Mouse (Mus musculus): ENCODE data around the gene Gm10945. TPM values are rescaled to one million over a fixed set of nuclear protein-coding genes. Genes with fewer than 3 reads are reported as not detected.

Gene Gm10945
- not detected in 2 replicates for polyA plus RNA-seq (2016; fragmentation: Nextera tagmentation; extraction: Ambion mirVana)

GRCm38 (mm10) chr10:6761287-6761811 is at the start of gene Gm10945:
TSS of gene Gm10945 (minus strand) at chr10:6761761.
- no peaks in the 10 kb centered on the region for H3K4me1 ChIP-seq
- no peaks in the 10 kb centered on the region for H3K36me3 ChIP-seq (replicated peaks)
- H3K27me3 ChIP-seq (replicated peaks; ENCODE audit: low read depth, poor library complexity, severe bottlenecking): no peaks in the 10 kb centered on the region
- WGBS: 93% methylated on average over 2 of the region's 2 CpGs
- no peak for DNase-seq (ENCODE audit: low spot score)
- no peak within 1 kb of the TSS for H3K27ac ChIP-seq (replicated peaks)
- H3K4me3 ChIP-seq: no peak within 1 kb of the TSS
- no peaks in the 10 kb centered on the region for H3K9me3 ChIP-seq

GRCm38 (mm10) chr10:6790226-6790625 is 28.7 kb upstream of the Gm10945 start:
- Histone ChIP-seq H3K27ac (replicated peaks) (no peak overlapping the region), H3K36me3 (replicated peaks) (no peaks in the 10 kb centered on the region), H3K4me3 (no peak overlapping the region), H3K27me3 (replicated peaks; ENCODE audit: low read depth, poor library complexity, severe bottlenecking) (peaks cover 4% of the 10 kb centered on the region; the same call in 1 of the 2 replicates), H3K4me1 (0 out of 2 replicates have a peak, but pooled peaks cover 6% of the 10 kb centered on the region), H3K9me3 (no peaks in the 10 kb centered on the region)
- DNase-seq (ENCODE audit: low spot score): no peak

GRCm38 (mm10) chr10:6788517-6789237 is 27.1 kb upstream of the Gm10945 start:
- H3K4me3 ChIP-seq: peak overlapping the region; percentile 28; the same call in 1 of the 2 replicates
- H3K36me3 ChIP-seq (replicated peaks): no peaks in the 10 kb centered on the region
- H3K27ac ChIP-seq (replicated peaks): no peak overlapping the region
- DNase-seq (ENCODE audit: low spot score): peak; percentile 86
- peaks cover 4% of the 10 kb centered on the region; the same call in 1 of the 2 replicates for H3K27me3 ChIP-seq (replicated peaks; ENCODE audit: low read depth, poor library complexity, severe bottlenecking)
- 0 out of 2 replicates have a peak, but pooled peaks cover 6% of the 10 kb centered on the region for H3K4me1 ChIP-seq
- no peaks in the 10 kb centered on the region for H3K9me3 ChIP-seq
- 3% methylated on average over 25 of the region's 25 CpGs for WGBS

GRCm38 (mm10) chr10:6758206-6758605 is 3.4 kb downstream of the Gm10945 start, which contains the start of gene Oprm1:
TSS of gene Oprm1 (plus strand) at chr10:6758506.
- no peak for DNase-seq (ENCODE audit: low spot score)
- Histone ChIP-seq H3K27me3 (replicated peaks; ENCODE audit: low read depth, poor library complexity, severe bottlenecking) (no peaks in the 10 kb centered on the region), H3K9me3 (no peaks in the 10 kb centered on the region), H3K27ac (replicated peaks) (no peak within 1 kb of the TSS), H3K36me3 (replicated peaks) (no peaks in the 10 kb centered on the region), H3K4me3 (no peak within 1 kb of the TSS), H3K4me1 (no peaks in the 10 kb centered on the region)
- 95% methylated on average over 3 of the region's 3 CpGs for WGBS

GRCm38 (mm10) chr10:6753375-6753774 is 8.2 kb downstream of the Gm10945 start:
- no peak for DNase-seq (ENCODE audit: low spot score)
- Histone ChIP-seq H3K27me3 (replicated peaks; ENCODE audit: low read depth, poor library complexity, severe bottlenecking) (no peaks in the 10 kb centered on the region), H3K36me3 (replicated peaks) (no peaks in the 10 kb centered on the region), H3K27ac (replicated peaks) (no peak overlapping the region), H3K4me1 (no peaks in the 10 kb centered on the region), H3K4me3 (no peak overlapping the region), H3K9me3 (no peaks in the 10 kb centered on the region)
- 90% methylated on average over 5 of the region's 5 CpGs for WGBS

GRCm38 (mm10) chr10:6728469-6728868 is 33.1 kb downstream of the Gm10945 start:
- Histone ChIP-seq H3K4me1 (no peaks in the 10 kb centered on the region), H3K27ac (replicated peaks) (no peak overlapping the region), H3K4me3 (no peak overlapping the region), H3K27me3 (replicated peaks; ENCODE audit: low read depth, poor library complexity, severe bottlenecking) (no peaks in the 10 kb centered on the region), H3K36me3 (replicated peaks) (no peaks in the 10 kb centered on the region), H3K9me3 (no peaks in the 10 kb centered on the region)
- 92% methylated on average over 3 of the region's 3 CpGs for WGBS
- no peak for DNase-seq (ENCODE audit: low spot score)

GRCm38 (mm10) chr10:6723765-6724164 is 37.8 kb downstream of the Gm10945 start:
- no peak for DNase-seq (ENCODE audit: low spot score)
- Histone ChIP-seq H3K4me3 (no peak overlapping the region), H3K4me1 (no peaks in the 10 kb centered on the region), H3K27me3 (replicated peaks; ENCODE audit: low read depth, poor library complexity, severe bottlenecking) (no peaks in the 10 kb centered on the region), H3K36me3 (replicated peaks) (no peaks in the 10 kb centered on the region), H3K27ac (replicated peaks) (no peak overlapping the region), H3K9me3 (no peaks in the 10 kb centered on the region)
- 79% methylated on average over 1 of the region's 1 CpGs for WGBS

GRCm38 (mm10) chr10:6717181-6717948 is 44.2 kb downstream of the Gm10945 start:
- Histone ChIP-seq H3K4me3 (no peak overlapping the region), H3K9me3 (no peaks in the 10 kb centered on the region), H3K27ac (replicated peaks) (no peak overlapping the region), H3K27me3 (replicated peaks; ENCODE audit: low read depth, poor library complexity, severe bottlenecking) (no peaks in the 10 kb centered on the region), H3K36me3 (replicated peaks) (no peaks in the 10 kb centered on the region), H3K4me1 (no peaks in the 10 kb centered on the region)
- 77% methylated on average over 4 of the region's 4 CpGs for WGBS
- no peak for DNase-seq (ENCODE audit: low spot score)

- Histone ChIP-seq H3K27me3 (replicated peaks; ENCODE audit: low read depth, poor library complexity, severe bottlenecking) (no peaks in the 10 kb centered on the region), H3K4me1 (no peaks in the 10 kb centered on the region), H3K36me3 (replicated peaks) (no peaks in the 10 kb centered on the region), H3K4me3 (no peak overlapping the region), H3K9me3 (no peaks in the 10 kb centered on the region), H3K27ac (replicated peaks) (no peak overlapping the region)
- WGBS: 97% methylated on average over 1 of the region's 1 CpGs
- DNase-seq (ENCODE audit: low spot score): no peak
Observed at GRCm38 (mm10) chr10:6705226-6705885, 56.2 kb downstream of the Gm10945 start.

GRCm38 (mm10) chr10:6694218-6694850 is 67.2 kb downstream of the Gm10945 start:
- WGBS: 59% methylated on average over 13 of the region's 13 CpGs
- no peaks in the 10 kb centered on the region for H3K36me3 ChIP-seq (replicated peaks)
- H3K4me3 ChIP-seq: no peak overlapping the region
- H3K9me3 ChIP-seq: no peaks in the 10 kb centered on the region
- H3K27me3 ChIP-seq (replicated peaks; ENCODE audit: low read depth, poor library complexity, severe bottlenecking): no peaks in the 10 kb centered on the region
- no peaks in the 10 kb centered on the region for H3K4me1 ChIP-seq
- peak; percentile 48 for DNase-seq (ENCODE audit: low spot score)
- no peak overlapping the region for H3K27ac ChIP-seq (replicated peaks)

Data from embryonic facial prominence, embryonic 10.5 days (tissue).